Mouse (Mus musculus) liver, adult 2 months (tissue): ENCODE data around the gene Fto.

Source experiments
- CTCF ChIP-seq: fragments of 200-500 bp; IDR thresholded peaks from 2 replicates; pipeline ENCODE4 v1.5.1; 2011; ENCODE audit warnings: low read depth, low read length, control low read depth
- POLR2A ChIP-seq: fragments of 200-500 bp; IDR thresholded peaks from 2 replicates; pipeline ENCODE4 v1.6.1; 2011; ENCODE audit warnings: low read length, control low read depth; ENCODE audit not compliant: insufficient read depth; ENCODE audit errors: extremely low read depth

DNA sequence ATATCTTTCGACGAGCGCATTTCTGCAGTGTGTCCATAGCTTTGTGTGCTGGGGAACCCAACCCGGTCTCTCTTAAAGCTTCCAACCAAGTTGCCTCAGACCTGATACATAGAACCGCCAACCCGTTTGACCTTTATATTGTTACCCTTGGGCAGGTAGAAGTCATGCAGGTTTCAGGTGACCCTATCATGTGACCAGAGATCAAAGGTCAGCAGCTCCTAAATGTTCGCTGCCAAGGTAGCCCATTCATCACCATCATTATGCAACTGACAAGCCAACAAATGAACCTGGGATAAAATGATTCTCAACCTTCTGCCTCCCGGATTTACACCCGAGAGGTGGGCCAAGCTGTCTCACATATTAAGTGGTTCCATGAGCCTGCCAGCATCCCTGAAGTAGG, 344.1 kb downstream of the Fto start:
- TF ChIP-seq CTCF (no peak), POLR2A (no peak)
